Mouse (Mus musculus): ENCODE results near the gene Srgn.

GRCm38 (mm10) chr10:62512855-62513254 lies 14.4 kb downstream of the Srgn start:
- TF ChIP-seq TAL1 (conservative IDR thresholded peaks at IDR 0.05; ENCODE audit: low read depth, low read length) (no peak), CTCF (IDR thresholded peaks at IDR 0.05; ENCODE audit: low read depth, low read length) (no peak), GATA1 (IDR thresholded peaks at IDR 0.05; ENCODE audit: borderline replicate concordance, low read length) (no peak)

Measured in G1E (cell line).